Mouse (Mus musculus): ENCODE measurements around the gene Ctrl. TPM values are rescaled to one million over a fixed set of nuclear protein-coding genes. Genes with fewer than 3 reads are reported as not detected.
"Not testable (repeated sequence)": the region's sequence is repeated elsewhere in the genome, so short reads cannot be mapped to it uniquely, and the experiment has no call there.

Gene Ctrl
- polyA plus RNA-seq (2015; fragmentation: Nextera tagmentation; extraction: Ambion mirVana) = 5.4 and 5.5 TPM in 2 replicates

GRCm38 (mm10) chr8:105933762-105934161, at the start of gene Ctrl:
Gene Ctrl, minus strand, starts transcription at chr8:105933862.
- no peak within 1 kb of the TSS for H3K9ac ChIP-seq
- WGBS = 97% methylated on average over 2 of the region's 2 CpGs
- H3K27ac ChIP-seq = no peak within 1 kb of the TSS
- no peaks in the 10 kb centered on the region for H3K27me3 ChIP-seq (replicated peaks)
- H3K4me1 ChIP-seq = peaks cover 22% of the 10 kb centered on the region
- 0 out of 2 replicates have a peak, but pooled peaks cover 2% of the 10 kb centered on the region for H3K36me3 ChIP-seq (replicated peaks)
- H3K4me2 ChIP-seq = no peak within 1 kb of the TSS
- H3K4me3 ChIP-seq = no peak within 1 kb of the TSS
- no peak for ATAC-seq (replicated peaks)
- H3K9me3 ChIP-seq = no peaks in the 10 kb centered on the region

- not testable (repeated sequence) for H3K9ac ChIP-seq; H3K36me3 ChIP-seq (replicated peaks); H3K4me2 ChIP-seq; H3K4me1 ChIP-seq; H3K27me3 ChIP-seq (replicated peaks); H3K4me3 ChIP-seq; ATAC-seq (replicated peaks); H3K27ac ChIP-seq; H3K9me3 ChIP-seq
- WGBS = 83% methylated on average over 11 of the region's 11 CpGs
These were observed 49.7 kb upstream of the Ctrl start for GRCm38 (mm10) chr8:105983406-105983805.

GRCm38 (mm10) chr8:105981146-105981545, 47.5 kb upstream of the Ctrl start:
- no peak overlapping the region for H3K4me3 ChIP-seq
- no peaks in the 10 kb centered on the region for H3K4me1 ChIP-seq
- no peaks in the 10 kb centered on the region for H3K36me3 ChIP-seq (replicated peaks)
- WGBS = 90% methylated on average over 1 of the region's 1 CpGs
- H3K27me3 ChIP-seq (replicated peaks) = no peaks in the 10 kb centered on the region
- no peak overlapping the region for H3K27ac ChIP-seq
- ATAC-seq (replicated peaks) = no peak
- H3K9ac ChIP-seq = no peak overlapping the region
- no peak overlapping the region for H3K4me2 ChIP-seq
- no peaks in the 10 kb centered on the region for H3K9me3 ChIP-seq

GRCm38 (mm10) chr8:105979325-105979724, 45.7 kb upstream of the Ctrl start, which contains the start of gene Dpep3:
Gene Dpep3, minus strand, starts transcription at chr8:105979429.
- Histone ChIP-seq H3K4me3 (no peak within 1 kb of the TSS), H3K4me1 (no peaks in the 10 kb centered on the region), H3K36me3 (replicated peaks) (no peaks in the 10 kb centered on the region), H3K27ac (no peak within 1 kb of the TSS), H3K27me3 (replicated peaks) (no peaks in the 10 kb centered on the region), H3K9me3 (no peaks in the 10 kb centered on the region), H3K9ac (no peak within 1 kb of the TSS), H3K4me2 (no peak within 1 kb of the TSS)
- no peak for ATAC-seq (replicated peaks)
- WGBS = 93% methylated on average over 15 of the region's 15 CpGs

- no peak overlapping the region for H3K9ac ChIP-seq
- no peak for ATAC-seq (replicated peaks)
- no peak overlapping the region for H3K4me2 ChIP-seq
- no peak overlapping the region for H3K27ac ChIP-seq
- H3K4me3 ChIP-seq = no peak overlapping the region
- H3K4me1 ChIP-seq = no peaks in the 10 kb centered on the region
- H3K36me3 ChIP-seq (replicated peaks) = no peaks in the 10 kb centered on the region
- H3K9me3 ChIP-seq = no peaks in the 10 kb centered on the region
- WGBS = 56% methylated on average over 7 of the region's 7 CpGs
- no peaks in the 10 kb centered on the region for H3K27me3 ChIP-seq (replicated peaks)
These were observed 41.7 kb upstream of the Ctrl start for GRCm38 (mm10) chr8:105975363-105975762.

- WGBS = 78% methylated on average over 8 of the region's 8 CpGs
- ATAC-seq (replicated peaks) = no peak
These were observed 37.5 kb upstream of the Ctrl start for GRCm38 (mm10) chr8:105971019-105971720.

GRCm38 (mm10) chr8:105969367-105969766, 35.7 kb upstream of the Ctrl start:
- Histone ChIP-seq H3K9me3 (no peaks in the 10 kb centered on the region), H3K4me2 (no peak overlapping the region), H3K27me3 (replicated peaks) (peaks cover 29% of the 10 kb centered on the region), H3K36me3 (replicated peaks) (no peaks in the 10 kb centered on the region), H3K4me1 (peaks cover 7% of the 10 kb centered on the region), H3K9ac (no peak overlapping the region), H3K4me3 (no peak overlapping the region), H3K27ac (no peak overlapping the region)
- no peak for ATAC-seq (replicated peaks)
- 67% methylated on average over 1 of the region's 1 CpGs for WGBS

More at GRCm38 (mm10) chr8:105971019-105971720, 37.5 kb upstream of the Ctrl start:
- Histone ChIP-seq H3K4me1 (no peaks in the 10 kb centered on the region), H3K4me2 (no peak overlapping the region), H3K27me3 (replicated peaks) (0 out of 2 replicates have a peak, but pooled peaks cover 13% of the 10 kb centered on the region), H3K4me3 (no peak overlapping the region), H3K9me3 (no peaks in the 10 kb centered on the region), H3K36me3 (replicated peaks) (no peaks in the 10 kb centered on the region), H3K27ac (no peak overlapping the region), H3K9ac (no peak overlapping the region)

- Histone ChIP-seq H3K4me1 (peaks cover 7% of the 10 kb centered on the region), H3K27me3 (replicated peaks) (peaks cover 30% of the 10 kb centered on the region), H3K9ac (no peak overlapping the region), H3K4me2 (peak overlapping the region; percentile 53; the same call in 1 of the 2 replicates), H3K27ac (no peak overlapping the region), H3K4me3 (no peak overlapping the region), H3K9me3 (no peaks in the 10 kb centered on the region), H3K36me3 (replicated peaks) (no peaks in the 10 kb centered on the region)
- WGBS = 10% methylated on average over 19 of the region's 19 CpGs
- ATAC-seq (replicated peaks) = no peak
These were observed 33.1 kb upstream of the Ctrl start for GRCm38 (mm10) chr8:105966692-105967311.

- Histone ChIP-seq H3K9ac (peak within 1 kb of the TSS; percentile 20; the same call in 1 of the 2 replicates), H3K4me3 (peak within 1 kb of the TSS; percentile 41), H3K27me3 (replicated peaks) (peaks cover 30% of the 10 kb centered on the region), H3K9me3 (no peaks in the 10 kb centered on the region), H3K36me3 (replicated peaks) (no peaks in the 10 kb centered on the region), H3K4me1 (peaks cover 7% of the 10 kb centered on the region), H3K4me2 (peak within 1 kb of the TSS; percentile 53), H3K27ac (no peak within 1 kb of the TSS)
- ATAC-seq (replicated peaks) = peak; percentile 73
- WGBS = under 1% methylated on average over 47 of the region's 47 CpGs
These were observed 32.3 kb upstream of the Ctrl start, which contains the start of gene Slc12a4 for GRCm38 (mm10) chr8:105965905-105966341. Gene Slc12a4, minus strand, starts transcription at chr8:105966097.

GRCm38 (mm10) chr8:105965266-105965904, 31.7 kb upstream of the Ctrl start:
- H3K27ac ChIP-seq = no peak overlapping the region
- H3K4me2 ChIP-seq = peak overlapping the region; percentile 53

GRCm38 (mm10) chr8:105964506-105965265, 31.0 kb upstream of the Ctrl start:
- Histone ChIP-seq H3K9me3 (no peaks in the 10 kb centered on the region), H3K4me1 (peaks cover 7% of the 10 kb centered on the region), H3K9ac (no peak overlapping the region), H3K36me3 (replicated peaks) (no peaks in the 10 kb centered on the region), H3K27me3 (replicated peaks) (peaks cover 30% of the 10 kb centered on the region), H3K4me2 (peak overlapping the region; percentile 53), H3K4me3 (peak overlapping the region; percentile 41; the same call in 1 of the 2 replicates), H3K27ac (no peak overlapping the region)
- 71% methylated on average over 12 of the region's 12 CpGs for WGBS
- no peak for ATAC-seq (replicated peaks)

More at GRCm38 (mm10) chr8:105965266-105965904, 31.7 kb upstream of the Ctrl start:
- Histone ChIP-seq H3K9me3 (no peaks in the 10 kb centered on the region), H3K27me3 (replicated peaks) (peaks cover 30% of the 10 kb centered on the region), H3K36me3 (replicated peaks) (no peaks in the 10 kb centered on the region), H3K4me3 (peak overlapping the region; percentile 41), H3K9ac (peak overlapping the region; percentile 20; the same call in 1 of the 2 replicates), H3K4me1 (peaks cover 7% of the 10 kb centered on the region)
- peak; percentile 67 for ATAC-seq (replicated peaks)
- 3% methylated on average over 40 of the region's 40 CpGs for WGBS

Data from midbrain, embryonic 15.5 days (tissue).